Mouse (Mus musculus) gastrocnemius, postnatal 25 days (tissue): ENCODE results near the gene Rpn2. TPM values are rescaled to one million over a fixed set of nuclear protein-coding genes. Genes with fewer than 3 reads are reported as not detected.

Experiments
- DNase-seq: peaks from one replicate; pipeline ENCODE4 v3.0.0; 2022
- total RNA-seq, 2 experiments: library from RNA; stranded (reverse); gene quantifications; 1 replicate in 1 of 2; 2 replicates in 1 of 2; pipeline ENCODE4 v1.2.3; 2021

The Rpn2 gene
- total RNA-seq, 2 experiments from 2014 or later: 70.0 to 79.6 TPM

- DNase-seq: no peak
These were observed 70.4 kb downstream of the Rpn2 start for GRCm38 (mm10) chr2:157349121-157349778.

GRCm38 (mm10) chr2:157353183-157353582 is 74.4 kb downstream of the Rpn2 start:
- DNase-seq: no peak

- no peak for DNase-seq
These were observed 75.3 kb downstream of the Rpn2 start for GRCm38 (mm10) chr2:157354106-157354505.

GRCm38 (mm10) chr2:157360028-157360427 is 81.2 kb downstream of the Rpn2 start:
- DNase-seq: no peak

- DNase-seq: no peak
These were observed 84.2 kb downstream of the Rpn2 start for GRCm38 (mm10) chr2:157363031-157363430.

GRCm38 (mm10) chr2:157366762-157367161 is 87.9 kb downstream of the Rpn2 start:
- no peak for DNase-seq

- peak; percentile 91 for DNase-seq
These were observed 88.5 kb downstream of the Rpn2 start, which contains the start of gene Manbal for GRCm38 (mm10) chr2:157367184-157367893. Gene Manbal, plus strand, starts transcription at chr2:157367594.

- DNase-seq: no peak
These were observed 89.2 kb downstream of the Rpn2 start for GRCm38 (mm10) chr2:157367991-157368390.

- peak; percentile 36 for DNase-seq
These were observed 92.9 kb downstream of the Rpn2 start for GRCm38 (mm10) chr2:157371696-157372095.

GRCm38 (mm10) chr2:157373681-157374080 is 94.9 kb downstream of the Rpn2 start:
- peak; percentile 67 for DNase-seq

GRCm38 (mm10) chr2:157375051-157375450 is 96.2 kb downstream of the Rpn2 start:
- DNase-seq: no peak

Other genes starting within 250 kb of the Rpn2 start
- gene Soga1, start 199.8 kb upstream of the Rpn2 start, total RNA-seq: 1 to 10 TPM; 4.5 to 5.0 TPM
- not detected for gene Tldc2, start 192.0 kb upstream of the Rpn2 start, total RNA-seq
- 10 to 100 TPM; 12.0 to 14.5 TPM for gene Samhd1, start 143.8 kb upstream of the Rpn2 start, total RNA-seq
- gene Rbl1, start 74.5 kb upstream of the Rpn2 start, total RNA-seq: 1 to 10 TPM; 1.4 to 2.3 TPM
- 1 to 10 TPM in 1 of 2 experiments, under 1 TPM in 1; 0.48 to 1.2 TPM for gene Mroh8, start 532 bp downstream of the Rpn2 start, total RNA-seq
- not detected for gene Ghrh, start 68.5 kb downstream of the Rpn2 start, total RNA-seq
- gene Manbal, start 88.6 kb downstream of the Rpn2 start, total RNA-seq: 10 to 100 TPM; 12.5 to 15.7 TPM
- 1 to 10 TPM; 3.1 to 3.6 TPM for gene Src, start 139.4 kb downstream of the Rpn2 start, total RNA-seq